13 mouse cellular contexts compared by ENCODE assay signal in genomic region chr9:96981836-96982235, GRCm38 (mm10). TPM values are rescaled to one million over a fixed set of nuclear protein-coding genes. Genes with fewer than 3 reads are reported as not detected.
DNase-seq lines count a peak whose midpoint lies in the region; ATAC-seq and TF ChIP-seq lines count a peak whose summit lies in the region.
"Had no signal": no experiment of that assay in that cellular context is flagged by ENCODE, and none has a peak within 500 bp of the region (broad histone marks: within the 10 kb centered on the region; RNA-seq: fewer than 3 reads in every experiment).

No protein-coding gene starts in this region.

- no peak for DNase-seq in hindbrain, postnatal 0 days (ENCODE audit: low spot score)
- DNase-seq in neural tube, embryonic 11.5 days (ENCODE audit: low spot score) = no peak
- no peak for DNase-seq in kidney, postnatal 0 days (ENCODE audit: low spot score)
- no peak for DNase-seq in cerebellum, adult 9-11 months
- no peak for DNase-seq in adrenal gland, adult 2 months
- DNase-seq: gastrocnemius, postnatal 36 days; lung, adult 2 months; thymus, adult 2 months had no signal

- H3K4me2 ChIP-seq in hindbrain, embryonic 12.5 days (replicated peaks) = no peak overlapping the region
- no peak overlapping the region for H3K4me2 ChIP-seq in hindbrain, postnatal 0 days (ENCODE audit: low read depth, low read length)
- no peak overlapping the region for H3K4me2 ChIP-seq in neural tube, embryonic 11.5 days (ENCODE audit: low read depth)
- no peak overlapping the region for H3K4me2 ChIP-seq in neural tube, embryonic 15.5 days
- H3K4me2 ChIP-seq in kidney, postnatal 0 days (ENCODE audit: low read length) = no peak overlapping the region
- H3K4me2 ChIP-seq: embryonic facial prominence, embryonic 15.5 days had no signal

- H3K4me3 ChIP-seq in hindbrain, embryonic 12.5 days = no peak overlapping the region
- no peak overlapping the region for H3K4me3 ChIP-seq in hindbrain, postnatal 0 days (ENCODE audit: low read length)
- H3K4me3 ChIP-seq in neural tube, embryonic 11.5 days (ENCODE audit: low read depth, low read length) = no peak overlapping the region
- no peak overlapping the region for H3K4me3 ChIP-seq in neural tube, embryonic 15.5 days (replicated peaks)
- H3K4me3 ChIP-seq in kidney, postnatal 0 days (replicated peaks; ENCODE audit: low read depth, low read length) = no peak overlapping the region
- H3K4me3 ChIP-seq: embryonic facial prominence, embryonic 15.5 days had no signal

- 71% methylated on average over 5 of the region's 5 CpGs for WGBS in hindbrain, embryonic 12.5 days
- 66% methylated on average over 5 of the region's 5 CpGs for WGBS in hindbrain, postnatal 0 days
- 66% methylated on average over 5 of the region's 5 CpGs for WGBS in neural tube, embryonic 11.5 days
- 88% methylated on average over 5 of the region's 5 CpGs for WGBS in neural tube, embryonic 15.5 days
- WGBS in kidney, postnatal 0 days = 60% methylated on average over 5 of the region's 5 CpGs

- no peaks in the 10 kb centered on the region for H3K36me3 ChIP-seq in hindbrain, embryonic 12.5 days
- H3K36me3 ChIP-seq in hindbrain, postnatal 0 days (ENCODE audit: insufficient read depth, low read length) = no peaks in the 10 kb centered on the region
- H3K36me3 ChIP-seq in neural tube, embryonic 11.5 days (ENCODE audit: control insufficient read depth, insufficient read depth, low read length) = no peaks in the 10 kb centered on the region
- no peaks in the 10 kb centered on the region for H3K36me3 ChIP-seq in neural tube, embryonic 15.5 days
- H3K36me3 ChIP-seq in kidney, postnatal 0 days (ENCODE audit: insufficient read depth, low read length) = no peaks in the 10 kb centered on the region
- H3K36me3 ChIP-seq: embryonic facial prominence, embryonic 15.5 days had no signal

- no peaks in the 10 kb centered on the region for H3K27me3 ChIP-seq in hindbrain, embryonic 12.5 days
- no peaks in the 10 kb centered on the region for H3K27me3 ChIP-seq in hindbrain, postnatal 0 days (ENCODE audit: insufficient read depth, low read length)
- H3K27me3 ChIP-seq in neural tube, embryonic 11.5 days (ENCODE audit: control insufficient read depth, insufficient read depth, low read length) = no peaks in the 10 kb centered on the region
- H3K27me3 ChIP-seq in neural tube, embryonic 15.5 days (replicated peaks) = no peaks in the 10 kb centered on the region
- H3K27me3 ChIP-seq in kidney, postnatal 0 days (ENCODE audit: insufficient read depth, low read length) = no peaks in the 10 kb centered on the region
- H3K27me3 ChIP-seq: embryonic facial prominence, embryonic 15.5 days had no signal

- no peak for TF ChIP-seq CTCF in hindbrain, postnatal 0 days (IDR thresholded peaks at IDR 0.05; ENCODE audit: low read depth)
- no peak for TF ChIP-seq CTCF in kidney, postnatal 0 days (IDR thresholded peaks at IDR 0.05; ENCODE audit: low read depth)

- no peaks in the 10 kb centered on the region for H3K9me3 ChIP-seq in hindbrain, embryonic 12.5 days (replicated peaks)
- no peaks in the 10 kb centered on the region for H3K9me3 ChIP-seq in hindbrain, postnatal 0 days (ENCODE audit: low read length)
- no peaks in the 10 kb centered on the region for H3K9me3 ChIP-seq in neural tube, embryonic 11.5 days (ENCODE audit: control insufficient read depth, low read length)
- H3K9me3 ChIP-seq in neural tube, embryonic 15.5 days (replicated peaks) = no peaks in the 10 kb centered on the region
- H3K9me3 ChIP-seq in kidney, postnatal 0 days (replicated peaks; ENCODE audit: low read length) = no peaks in the 10 kb centered on the region
- H3K9me3 ChIP-seq: embryonic facial prominence, embryonic 15.5 days had no signal

- H3K9ac ChIP-seq in hindbrain, embryonic 12.5 days = no peak overlapping the region
- H3K9ac ChIP-seq in hindbrain, postnatal 0 days (replicated peaks; ENCODE audit: low read length) = no peak overlapping the region
- H3K9ac ChIP-seq in neural tube, embryonic 11.5 days (ENCODE audit: low read length) = no peak overlapping the region
- H3K9ac ChIP-seq in neural tube, embryonic 15.5 days (replicated peaks) = no peak overlapping the region
- H3K9ac ChIP-seq in kidney, postnatal 0 days (ENCODE audit: low read depth, low read length) = no peak overlapping the region
- H3K9ac ChIP-seq: embryonic facial prominence, embryonic 15.5 days had no signal

- H3K4me1 ChIP-seq in hindbrain, embryonic 12.5 days = peaks cover 87% of the 10 kb centered on the region
- peaks cover 40% of the 10 kb centered on the region for H3K4me1 ChIP-seq in hindbrain, postnatal 0 days (ENCODE audit: insufficient read depth, low read length)
- peaks cover 92% of the 10 kb centered on the region for H3K4me1 ChIP-seq in neural tube, embryonic 11.5 days (ENCODE audit: control insufficient read depth, insufficient read depth, low read length)
- H3K4me1 ChIP-seq in neural tube, embryonic 15.5 days = peaks cover 60% of the 10 kb centered on the region
- peaks cover 67% of the 10 kb centered on the region for H3K4me1 ChIP-seq in kidney, postnatal 0 days (replicated peaks; ENCODE audit: insufficient read depth, low read length)

- H3K27ac ChIP-seq in hindbrain, embryonic 12.5 days = peak overlapping the region; percentile 90
- no peak overlapping the region; the same call in 1 of the 2 replicates for H3K27ac ChIP-seq in hindbrain, postnatal 0 days
- peak overlapping the region; percentile 94 for H3K27ac ChIP-seq in neural tube, embryonic 11.5 days (ENCODE audit: low read depth, low read length)
- H3K27ac ChIP-seq in neural tube, embryonic 15.5 days (replicated peaks) = no peak overlapping the region
- peak overlapping the region; percentile 71 for H3K27ac ChIP-seq in kidney, postnatal 0 days
- H3K27ac ChIP-seq: embryonic facial prominence, embryonic 15.5 days had no signal

- no peak for ATAC-seq in hindbrain, embryonic 12.5 days (ENCODE audit: low FRiP score)
- no peak for ATAC-seq in hindbrain, postnatal 0 days
- no peak for ATAC-seq in neural tube, embryonic 11.5 days (ENCODE audit: insufficient read depth, low FRiP score, low TSS enrichment)
- ATAC-seq in neural tube, embryonic 15.5 days (ENCODE audit: low FRiP score) = no peak
- ATAC-seq in kidney, postnatal 0 days (replicated peaks; ENCODE audit: low FRiP score, low read depth) = no peak
- ATAC-seq: activated CD4-positive, CD25-positive, alpha-beta regulatory T cell, adult 4 months; intestine, embryonic 16.5 days had no signal

RNA-seq across cellular contexts. Expression of gene Spsb4, which starts 36.8 kb away (rescaled TPM):
- polyA plus RNA-seq in hindbrain, embryonic 12.5 days (2016; fragmentation: Nextera tagmentation; extraction: Ambion mirVana) = 88.2 and 89.2 TPM in 2 replicates
- 67.1 and 82.8 TPM in 2 replicates for total RNA-seq in hindbrain, postnatal 0 days (2014; rRNA removed)
- 36.2 and 37.2 TPM in 2 replicates for polyA plus RNA-seq in hindbrain, postnatal 0 days (2015; fragmentation: Nextera tagmentation; extraction: Ambion mirVana)
- polyA plus RNA-seq in neural tube, embryonic 11.5 days (2014; fragmentation: Nextera tagmentation; extraction: Ambion mirVana) = 115 and 125 TPM in 2 replicates
- polyA plus RNA-seq in neural tube, embryonic 15.5 days (2015; fragmentation: Nextera tagmentation; extraction: Ambion mirVana) = 28.5 and 31.0 TPM in 2 replicates
- polyA plus RNA-seq in kidney, postnatal 0 days (2015; fragmentation: Nextera tagmentation; extraction: Ambion mirVana) = 55.3 and 61.7 TPM in 2 replicates
- 1 to 10 TPM; 1.5 to 1.6 TPM for total RNA-seq in adrenal gland, adult 2 months (2021)
- 1.6 and 2.0 TPM in 2 replicates for polyA plus RNA-seq in adrenal gland, adult 2 months (2012; rRNA removed)

Comparison
In these comparisons a context has a peak if more than half of its experiments do, and no peak if none do; other contexts are left out.
1. H3K27ac ChIP-seq: peak in hindbrain, embryonic 12.5 days (single experiment), neural tube, embryonic 11.5 days (single experiment) and kidney, postnatal 0 days (single experiment); none in hindbrain, postnatal 0 days (single experiment) and neural tube, embryonic 15.5 days (single experiment).